Mouse (Mus musculus) telencephalon, adult 2 months (tissue): ENCODE measurements at regions not wholly inside any gene's neighbourhood (a gene's known extent, or its start where the extent isn't known, plus 50 kb on each side); places are given as distances from the start of the nearest gene placed in this dataset.

Experiments used
- DNase-seq: peaks from one replicate; pipeline ENCODE4 v3.0.0-alpha.2; 2011; ENCODE audit warnings: low read depth, low spot score

DNA sequence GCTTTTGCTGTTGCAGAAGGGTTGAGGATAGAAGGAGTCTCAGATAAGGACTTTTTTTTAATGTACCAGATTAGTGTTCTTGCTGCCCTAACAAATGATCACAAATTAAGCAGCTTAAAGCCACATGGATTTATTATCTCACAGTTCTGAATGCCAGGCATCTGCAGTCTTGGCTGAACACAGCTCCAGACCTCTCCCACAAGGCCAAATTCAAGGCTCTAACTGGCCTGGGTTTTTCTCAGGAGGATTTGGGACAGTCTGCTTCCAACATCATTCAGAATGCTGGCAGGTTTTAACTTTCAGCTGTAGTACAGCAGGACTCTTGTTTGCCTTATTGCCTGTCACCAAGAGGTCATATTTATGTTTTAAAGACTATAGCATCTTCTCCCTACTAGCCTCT lies 329.7 kb upstream of the Chrm2 start:
- no peak for DNase-seq

DNA sequence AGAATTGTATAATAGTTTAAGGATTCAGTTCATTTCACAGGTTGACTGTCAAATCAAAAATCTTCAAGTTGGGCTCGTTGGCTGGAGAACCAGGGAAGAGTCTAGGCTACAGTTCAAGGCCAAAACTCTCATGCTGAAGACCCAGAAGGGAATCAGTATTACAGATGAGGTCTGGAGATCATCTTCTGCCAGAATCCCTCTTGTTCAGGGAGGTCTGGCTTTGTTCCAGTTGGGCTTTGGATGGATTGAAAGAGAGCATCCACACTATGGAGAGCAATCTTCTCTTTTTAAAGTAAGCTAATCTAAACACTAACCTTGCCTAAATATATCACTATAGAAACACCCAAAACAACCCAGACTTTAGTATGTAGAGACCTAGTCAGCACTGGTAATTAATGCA lies 327.5 kb upstream of the Chrm2 start:
- no peak for DNase-seq

DNA sequence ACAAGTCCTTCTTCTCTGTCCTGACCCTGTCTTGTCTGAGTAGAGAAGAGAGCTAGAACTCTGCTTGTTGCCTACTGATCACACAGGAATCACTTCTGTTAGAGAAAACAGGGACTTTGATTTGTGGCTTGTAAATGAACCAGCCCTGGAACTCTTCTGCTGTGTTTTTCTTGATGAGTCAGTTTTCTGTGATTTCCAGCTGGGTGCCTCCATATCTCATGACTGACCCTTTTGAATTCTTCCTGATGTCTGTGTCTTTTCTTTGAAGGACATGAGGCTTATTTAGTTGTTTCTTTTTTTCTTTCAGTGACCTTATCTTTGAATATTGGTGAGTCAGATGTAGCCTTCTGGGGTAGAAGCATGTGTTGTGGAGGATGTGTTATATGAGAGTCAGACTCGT lies 323.0 kb upstream of the Chrm2 start:
- DNase-seq: no peak

DNA sequence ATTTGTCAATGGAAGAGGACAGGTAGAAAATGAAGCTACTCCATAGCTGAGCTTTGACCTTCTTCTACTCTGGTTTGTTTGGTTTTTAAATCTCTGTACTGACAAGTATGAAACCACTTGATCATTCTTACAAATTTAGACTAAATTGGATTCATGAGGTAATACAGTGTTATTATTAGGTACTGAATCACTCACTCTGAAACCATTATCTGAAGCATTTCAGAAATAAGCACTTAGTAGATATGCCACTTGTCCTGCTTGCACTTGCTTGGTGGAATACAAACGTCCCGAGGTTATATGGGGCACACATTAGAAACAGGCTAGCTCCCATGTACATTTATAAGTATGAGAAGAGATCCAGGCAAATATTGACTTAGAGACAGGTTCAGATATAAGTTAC lies 319.2 kb upstream of the Chrm2 start:
- no peak for DNase-seq

DNA sequence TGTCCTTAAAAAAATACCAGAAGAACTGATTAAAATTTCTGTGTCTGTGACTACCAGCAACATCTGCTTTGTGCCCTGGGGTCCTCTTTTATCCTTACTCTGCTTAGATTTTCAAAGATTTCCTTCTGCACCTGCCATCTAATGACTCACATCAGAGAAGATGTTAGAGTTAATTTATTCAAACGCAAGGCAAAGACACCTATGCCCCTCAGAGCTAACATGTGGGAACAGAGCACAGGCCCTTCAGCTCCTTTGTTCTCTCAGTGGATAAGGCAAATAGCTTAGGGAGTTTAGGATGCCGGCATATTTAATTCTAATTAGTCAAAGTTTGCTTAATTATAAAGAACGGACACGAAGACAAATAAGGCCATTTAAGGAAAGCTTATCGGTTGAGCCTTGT lies 308.3 kb upstream of the Chrm2 start:
- DNase-seq: no peak

DNA sequence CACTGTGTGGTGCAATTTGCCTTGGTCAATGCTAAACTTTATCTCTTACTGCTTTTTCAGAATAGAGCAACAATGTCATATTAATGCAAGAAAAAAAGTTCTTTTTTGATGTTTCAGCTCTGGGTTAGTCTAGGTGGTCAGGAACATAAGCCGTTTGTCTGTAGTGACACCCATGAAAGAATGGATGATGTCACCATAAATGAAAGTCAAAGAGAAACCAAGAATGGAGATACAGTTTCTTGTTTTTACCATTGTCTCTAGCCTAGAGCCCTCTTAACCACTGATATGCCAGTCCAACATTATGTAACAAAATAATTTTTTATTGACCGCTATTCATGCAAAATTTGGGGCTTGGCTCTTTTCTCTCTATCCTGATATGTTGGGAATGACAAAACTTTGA lies 294.3 kb upstream of the Chrm2 start:
- no peak for DNase-seq

DNA sequence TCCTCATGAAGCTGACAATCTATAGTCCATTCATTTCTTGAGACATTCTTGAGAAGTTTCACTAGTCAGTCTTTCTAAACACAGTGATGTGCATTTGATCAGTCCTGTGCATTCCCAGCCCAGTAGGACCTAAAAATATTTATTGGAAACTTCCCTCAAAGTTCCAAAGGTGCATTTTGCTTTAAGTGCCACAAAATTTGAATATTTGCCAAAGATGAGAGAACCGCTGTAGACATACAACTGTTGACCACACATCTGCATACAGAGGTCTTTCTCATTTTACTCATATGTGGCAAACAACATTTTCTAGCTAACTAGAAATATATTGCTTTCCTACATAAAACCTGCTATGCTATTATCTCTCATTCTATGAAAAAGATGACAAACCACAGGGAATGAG lies 293.8 kb upstream of the Chrm2 start:
- DNase-seq: no peak

DNA sequence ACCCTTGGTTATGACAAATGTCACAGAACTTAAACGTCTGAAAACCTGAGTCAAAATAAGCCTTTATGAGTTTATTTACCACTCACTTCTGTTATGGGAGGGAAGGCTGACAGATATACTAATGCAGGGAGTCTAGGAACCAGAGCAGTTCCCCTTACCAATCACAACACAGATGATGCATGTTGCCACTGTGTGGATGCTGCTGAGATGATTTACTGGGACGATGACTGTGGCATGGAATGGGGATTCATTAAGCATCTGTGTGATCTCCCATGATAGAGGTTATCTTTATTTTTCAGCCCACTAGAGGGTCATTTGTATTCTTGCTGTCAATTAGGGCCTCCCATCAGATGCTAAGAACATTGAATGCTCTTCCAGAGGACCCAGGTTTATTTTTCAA lies 290.5 kb upstream of the Chrm2 start:
- DNase-seq: no peak

DNA sequence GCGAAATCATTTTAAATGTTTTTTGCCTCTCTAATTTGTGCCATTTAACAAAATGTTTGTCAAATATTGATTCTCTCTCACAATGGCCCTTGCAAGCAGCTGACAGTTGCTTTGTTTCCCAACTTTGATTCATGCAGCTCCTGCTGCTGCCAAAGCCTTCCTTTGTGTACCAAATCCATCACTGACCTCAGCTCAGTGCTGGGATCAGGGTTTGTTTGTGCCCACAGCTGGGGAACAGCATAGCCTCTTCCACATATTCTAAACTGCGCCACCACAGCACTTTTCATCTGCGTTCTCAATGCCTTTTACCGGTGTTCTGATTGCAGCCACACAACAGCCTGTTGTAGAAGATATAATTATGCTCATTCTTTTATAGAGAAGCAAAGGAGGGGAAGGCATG lies 289.7 kb upstream of the Chrm2 start:
- peak; percentile 23 for DNase-seq

DNA sequence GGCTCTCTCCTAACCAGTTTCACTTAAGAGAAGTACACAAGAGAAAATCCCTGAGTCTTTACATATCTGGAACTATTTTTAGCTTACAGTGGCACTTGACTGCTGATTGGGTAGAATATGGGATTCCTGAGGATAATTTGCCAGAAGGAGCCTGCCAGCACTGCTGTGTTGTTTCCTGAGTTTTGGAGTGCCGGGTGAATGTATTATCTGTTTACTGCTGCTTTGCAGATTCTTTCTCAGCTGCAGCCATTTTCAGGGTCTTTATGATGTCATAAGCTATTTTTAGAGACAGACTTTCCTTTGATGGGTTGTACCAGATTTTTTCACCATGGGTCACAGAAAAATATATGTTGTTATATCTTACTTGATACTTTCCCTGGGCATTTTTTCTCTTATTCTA lies 279.1 kb upstream of the Chrm2 start:
- no peak for DNase-seq

DNA sequence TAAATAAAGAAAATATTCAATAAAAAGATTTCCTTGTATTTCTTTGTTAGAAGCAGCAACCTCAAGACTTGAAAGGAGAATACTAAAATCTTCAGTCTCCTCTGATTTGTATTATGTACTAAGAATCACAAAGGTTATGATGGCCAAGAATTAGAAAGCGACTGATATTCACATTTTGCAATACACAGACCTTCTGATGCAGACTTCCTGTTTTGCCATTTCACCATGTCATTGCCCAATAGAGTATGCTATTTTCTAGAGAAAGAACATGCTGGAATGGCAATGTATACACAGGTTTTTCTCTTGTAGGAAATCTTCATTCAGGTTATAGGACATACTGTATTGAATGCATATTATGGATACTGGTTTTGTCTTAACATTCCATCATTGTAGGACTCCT lies 250.7 kb upstream of the Chrm2 start:
- no peak for DNase-seq

DNA sequence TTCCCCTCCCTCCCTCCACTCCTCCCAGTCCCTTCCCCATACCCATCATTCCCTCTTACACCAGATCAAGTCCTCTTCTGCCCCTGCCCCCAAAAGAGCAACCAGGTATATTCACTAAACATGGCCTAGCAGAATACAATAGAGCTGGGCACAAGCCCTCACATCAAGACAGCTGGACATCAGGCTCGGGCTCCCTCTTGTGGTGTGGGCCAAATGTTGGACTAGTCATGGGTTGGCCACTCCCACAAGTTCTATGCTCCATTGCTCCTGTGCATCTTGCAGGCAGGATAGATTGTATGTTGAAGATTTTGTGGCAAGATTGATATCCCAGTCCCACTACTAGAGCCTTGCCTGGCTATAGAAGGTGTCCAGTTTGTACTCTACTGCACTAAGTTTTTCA lies 240.6 kb upstream of the Chrm2 start:
- DNase-seq: no peak

DNA sequence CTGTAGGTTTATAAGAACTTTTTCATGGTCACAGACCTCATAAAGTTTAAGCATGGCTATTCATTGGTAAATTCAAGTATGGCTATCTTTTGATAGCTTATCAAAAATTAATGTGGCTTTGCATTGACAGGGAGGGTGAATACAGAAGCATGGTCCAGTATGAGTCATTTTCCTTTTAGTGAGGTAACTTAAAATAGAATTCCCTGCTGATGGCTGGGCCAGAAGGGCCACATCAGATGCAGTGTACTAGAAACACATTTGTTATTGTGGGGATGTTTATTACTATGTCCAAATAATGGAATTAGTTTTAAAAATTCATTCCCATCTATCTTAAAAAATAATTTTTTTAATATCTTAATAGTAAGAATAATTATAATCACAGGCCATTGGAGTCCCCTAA lies 213.4 kb upstream of the Chrm2 start:
- no peak for DNase-seq

DNA sequence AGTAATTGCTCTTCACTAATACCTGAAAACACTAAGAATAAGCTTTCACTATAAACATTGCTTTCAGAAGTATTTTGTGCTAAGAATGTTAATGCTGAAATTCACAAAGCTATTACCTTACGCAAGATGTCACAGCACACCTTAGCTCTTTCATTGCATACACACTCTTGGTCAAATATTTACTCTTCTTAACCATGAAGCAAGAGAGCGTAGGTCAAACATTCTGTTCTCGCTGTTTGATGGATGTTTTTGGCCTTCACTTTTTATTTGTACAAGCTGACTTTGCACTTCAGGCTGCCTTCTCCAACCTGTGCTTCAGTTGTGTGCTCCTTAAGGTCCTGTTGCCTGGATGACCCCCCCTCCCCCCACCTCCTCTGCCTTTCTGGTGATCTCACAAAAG lies 212.8 kb upstream of the Chrm2 start:
- no peak for DNase-seq

DNA sequence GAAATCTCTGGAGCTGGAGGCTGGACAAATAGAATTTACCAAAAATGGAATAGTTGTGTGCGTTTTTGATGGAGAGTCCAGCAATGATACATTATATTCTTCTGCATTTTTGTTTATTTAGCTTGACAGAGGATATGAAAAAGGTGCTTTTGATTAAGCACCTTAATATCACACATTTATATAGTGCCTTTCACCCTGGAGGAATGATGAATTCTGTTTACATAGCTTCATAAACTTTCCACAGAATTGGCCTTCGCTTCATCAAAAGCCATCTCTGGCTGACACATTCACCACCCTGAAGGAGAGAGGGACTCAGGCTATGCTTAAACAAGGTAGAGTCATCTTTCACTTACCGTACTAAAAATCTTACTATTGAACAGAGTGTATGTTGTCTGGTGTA lies 208.0 kb upstream of the Chrm2 start:
- DNase-seq: no peak

DNA sequence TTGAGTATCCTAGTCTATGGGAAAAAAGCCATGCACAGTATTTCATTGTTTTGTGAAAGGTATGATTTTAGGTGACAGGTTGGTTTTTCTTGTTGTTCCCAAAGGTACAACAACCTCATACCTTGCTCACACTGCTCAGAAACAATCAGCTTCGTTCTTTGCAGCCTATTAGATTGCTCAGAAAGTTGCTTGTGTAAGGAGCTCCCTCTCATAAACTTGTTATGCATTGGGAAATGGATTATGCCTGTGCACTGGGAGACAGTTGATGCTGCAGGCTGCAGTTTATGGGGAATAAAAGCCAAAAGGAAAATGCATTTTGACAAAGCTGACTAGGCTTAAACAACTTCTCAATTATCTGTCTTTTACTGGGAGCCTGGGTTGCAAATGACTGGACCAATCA lies 205.2 kb upstream of the Chrm2 start:
- no peak for DNase-seq

DNA sequence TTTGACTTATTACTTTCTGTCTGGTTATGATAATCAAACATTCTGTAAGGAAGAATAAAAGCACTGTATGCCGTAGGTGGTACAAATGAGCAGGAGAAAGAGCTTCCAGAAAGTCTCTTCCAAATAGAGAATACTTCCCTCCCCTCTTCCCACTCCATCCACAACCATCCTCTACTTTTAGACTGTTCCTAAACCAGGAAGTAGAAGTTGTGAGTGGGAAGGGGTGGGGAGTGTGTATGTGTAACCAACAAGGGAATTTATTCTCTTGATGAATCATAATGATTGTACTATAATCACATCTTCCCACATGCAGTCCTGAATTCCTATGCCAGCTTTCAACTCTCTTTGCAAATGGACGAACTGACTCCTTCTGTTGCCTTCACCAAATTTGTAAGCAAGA lies 181.2 kb upstream of the Chrm2 start:
- DNase-seq: peak; percentile 87

DNA sequence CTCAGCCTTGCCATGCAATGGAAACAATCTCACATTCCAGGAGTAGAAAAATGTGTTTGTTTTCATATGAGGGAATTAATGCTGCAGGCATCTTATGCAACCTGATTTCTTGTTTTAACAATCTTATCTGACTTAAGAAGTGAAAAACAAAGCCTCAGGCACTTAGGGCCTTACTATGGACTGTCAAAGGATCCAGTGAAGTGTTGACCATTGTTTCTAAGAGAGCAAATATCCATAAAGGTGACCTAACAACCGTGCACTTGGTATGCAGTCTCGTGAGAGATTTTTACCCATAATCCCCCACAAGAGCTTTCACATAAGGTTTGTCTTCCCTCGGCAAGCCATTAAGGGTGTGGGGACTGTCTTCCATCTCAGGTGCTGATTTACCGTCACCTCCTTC lies 166.6 kb upstream of the Chrm2 start:
- no peak for DNase-seq

DNA sequence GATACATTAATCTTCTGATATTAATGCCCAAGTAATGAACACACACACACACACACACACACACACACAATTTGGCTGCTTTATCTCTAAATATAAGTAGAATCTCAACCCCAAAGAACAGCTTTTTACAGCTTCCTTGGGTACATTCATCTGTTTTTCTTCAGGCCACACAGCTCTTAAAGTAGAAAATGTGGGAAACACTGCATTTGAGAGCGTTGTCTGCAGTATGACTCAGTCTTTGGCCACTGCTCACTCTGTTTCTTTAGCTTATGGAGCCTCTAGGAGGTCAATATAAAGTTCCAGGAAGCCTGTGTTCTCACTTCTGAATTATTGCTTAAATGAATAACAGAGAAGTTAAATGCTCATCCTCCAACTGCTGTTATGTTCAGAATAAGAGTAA lies 153.4 kb upstream of the Chrm2 start:
- DNase-seq: no peak

DNA sequence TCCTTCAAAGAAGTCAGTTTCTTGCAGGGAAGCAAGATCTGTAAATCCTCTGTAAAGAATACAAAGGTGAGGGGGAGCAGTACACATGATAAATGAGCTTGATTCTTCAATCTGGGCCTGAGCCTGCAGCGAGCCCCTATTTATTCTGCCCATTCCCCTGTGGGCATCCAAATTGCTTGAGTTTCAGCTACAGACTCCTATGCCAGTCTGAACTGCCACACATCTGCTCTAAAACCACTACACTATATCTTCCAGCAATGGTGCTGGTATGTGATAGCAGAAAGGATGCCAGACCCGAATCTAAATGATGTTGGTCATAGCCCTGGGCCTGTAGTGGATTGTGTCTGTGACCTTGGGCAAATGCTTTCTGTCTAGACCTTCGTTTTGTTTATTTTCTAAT lies 140.9 kb upstream of the Chrm2 start:
- no peak for DNase-seq

DNA sequence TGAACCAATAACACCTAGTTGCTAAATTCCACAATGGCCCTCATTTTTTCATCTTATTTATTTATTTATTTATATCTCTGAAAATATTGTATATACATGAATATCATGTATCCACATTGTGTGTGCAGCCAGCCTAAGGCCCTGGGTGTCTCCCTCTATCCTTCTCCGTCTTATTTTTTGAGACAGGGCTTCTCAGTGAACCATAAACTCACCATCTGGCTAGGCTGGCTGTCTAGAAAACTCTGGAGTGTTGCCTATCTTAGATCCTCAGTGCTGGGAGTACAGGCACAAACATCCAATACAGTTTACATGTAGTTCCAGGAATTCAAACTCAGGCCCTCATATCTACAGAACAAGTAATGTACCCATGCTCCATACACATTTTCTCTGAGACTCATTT lies 139.7 kb upstream of the Chrm2 start:
- DNase-seq: no peak

DNA sequence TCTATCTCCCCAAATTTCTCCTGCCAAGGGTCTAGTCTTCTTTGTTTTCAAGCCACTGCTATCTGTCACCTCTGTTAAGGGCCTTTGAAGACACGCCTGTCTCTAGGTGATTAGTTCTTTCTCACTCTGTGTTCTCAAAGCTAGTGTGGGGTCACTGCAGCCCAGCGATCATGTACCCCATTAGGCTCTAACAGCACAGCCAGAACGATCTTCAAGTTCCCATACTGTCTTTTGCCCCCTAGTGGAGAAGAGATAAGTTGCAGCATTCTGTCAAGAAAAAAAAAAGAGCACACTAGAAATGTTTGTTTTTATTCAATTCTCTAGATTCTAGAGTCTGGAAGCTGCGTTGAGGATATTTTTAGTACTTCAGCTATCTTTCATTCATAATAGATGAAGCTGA lies 138.8 kb upstream of the Chrm2 start:
- no peak for DNase-seq

DNA sequence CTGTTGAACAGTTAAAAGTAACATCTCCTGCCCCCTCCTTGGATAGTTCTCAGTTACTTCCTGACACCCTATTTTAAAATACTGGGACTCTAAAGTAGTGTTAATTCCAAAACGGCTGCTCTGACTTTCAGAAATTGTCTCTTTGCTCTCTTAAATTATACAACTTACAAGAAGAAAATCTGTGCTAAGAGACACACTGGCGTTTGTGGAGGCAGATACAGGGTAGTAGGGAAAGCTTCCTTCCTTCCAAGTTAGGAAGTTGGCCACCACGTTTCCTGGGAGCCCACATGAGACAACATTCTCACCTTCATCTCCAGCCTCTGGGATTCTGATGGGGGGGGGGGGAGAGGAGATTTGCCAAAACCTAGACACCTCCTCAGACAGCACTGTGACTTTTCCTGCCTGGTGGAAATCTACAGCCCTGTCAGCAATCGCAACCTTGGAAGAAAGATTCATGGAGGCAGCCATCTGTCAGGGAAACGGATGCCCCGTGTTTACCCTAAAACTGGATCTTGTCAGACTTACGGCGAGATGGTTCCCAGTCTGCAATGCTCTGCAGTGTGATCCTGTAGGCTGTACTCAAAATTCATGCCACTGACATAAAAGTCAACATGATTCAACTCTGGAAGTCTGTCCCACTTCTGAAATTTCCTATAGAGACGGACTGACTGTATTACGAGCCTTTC lies 121.0 kb upstream of the Chrm2 start:
- peak; percentile 44 for DNase-seq

DNA sequence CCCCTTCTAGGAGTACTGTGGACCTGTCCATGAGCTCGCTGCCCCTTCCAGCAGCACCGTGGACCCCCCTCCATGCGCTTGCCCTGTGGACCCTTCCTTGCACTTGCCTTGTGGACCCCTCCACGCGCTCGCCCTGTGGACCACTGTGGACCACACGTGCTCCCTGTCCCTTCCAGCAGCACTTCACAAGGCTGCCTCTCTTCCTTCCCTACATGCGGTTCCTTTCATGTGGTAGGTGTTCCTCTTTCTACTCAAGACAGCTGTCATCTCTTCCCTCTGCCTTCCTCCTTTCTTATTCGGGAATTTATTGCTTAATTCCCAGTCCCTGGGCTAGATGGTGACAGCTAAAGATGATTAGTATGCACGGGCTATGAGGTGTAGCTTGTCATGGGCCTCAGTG lies 101.2 kb upstream of the Chrm2 start:
- DNase-seq: no peak
